Mouse (Mus musculus): ENCODE data around the gene Gmppa.

The Gmppa gene

GRCm38 (mm10) chr1:75455948-75456347 lies 20.2 kb downstream of the Gmppa start:
- no peak for DNase-seq (ENCODE audit: low spot score)

GRCm38 (mm10) chr1:75456746-75457564 lies 21.2 kb downstream of the Gmppa start:
- DNase-seq (ENCODE audit: low spot score): no peak

DNA sequence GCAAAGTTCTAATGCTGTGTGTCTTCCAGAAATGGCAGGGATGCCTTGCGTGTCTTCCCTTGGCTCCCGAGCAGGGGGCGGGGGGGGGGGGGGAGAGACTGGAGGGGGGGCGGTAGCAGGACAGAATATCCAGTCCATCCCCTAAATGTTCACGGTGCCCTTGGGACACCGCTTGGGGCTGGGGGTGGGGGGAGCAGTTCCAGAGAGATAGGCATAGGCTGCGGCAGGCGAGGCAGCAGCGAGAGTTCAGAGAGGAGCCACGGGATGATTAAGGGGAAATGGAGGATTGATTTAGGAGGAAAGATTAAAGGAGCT lies 21.9 kb downstream of the Gmppa start:
- DNase-seq (ENCODE audit: low spot score): no peak

- peak; percentile 65 for DNase-seq (ENCODE audit: low spot score)
Observed at GRCm38 (mm10) chr1:75458025-75458788, 22.5 kb downstream of the Gmppa start.

GRCm38 (mm10) chr1:75458789-75459684 lies 23.3 kb downstream of the Gmppa start:
- DNase-seq (ENCODE audit: low spot score): no peak

- DNase-seq (ENCODE audit: low spot score): no peak
Observed at GRCm38 (mm10) chr1:75460297-75460696, 24.6 kb downstream of the Gmppa start.

DNA sequence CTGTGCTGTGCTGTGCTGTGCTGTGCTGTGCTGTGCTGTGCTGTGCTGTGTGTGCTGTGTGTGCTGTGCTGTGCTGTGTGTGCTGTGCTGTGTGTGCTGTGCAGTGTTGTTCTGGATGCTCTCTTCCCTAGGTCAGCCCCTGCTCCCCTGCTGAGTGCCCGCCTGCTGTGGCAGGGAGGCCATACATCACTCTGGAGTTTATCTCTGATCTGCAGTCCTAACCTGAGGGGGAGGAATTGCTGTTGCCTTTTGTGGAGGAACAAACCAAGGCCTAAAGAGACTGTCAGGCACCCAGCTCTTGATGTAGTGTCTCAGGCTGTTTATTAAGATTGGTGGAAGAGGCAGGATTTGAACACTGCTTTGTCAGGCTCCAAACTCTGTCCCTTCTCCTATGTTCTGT lies 26.9 kb downstream of the Gmppa start:
- no peak for DNase-seq (ENCODE audit: low spot score)

- no peak for DNase-seq (ENCODE audit: low spot score)
Observed at GRCm38 (mm10) chr1:75463652-75464204, 28.0 kb downstream of the Gmppa start.

DNA sequence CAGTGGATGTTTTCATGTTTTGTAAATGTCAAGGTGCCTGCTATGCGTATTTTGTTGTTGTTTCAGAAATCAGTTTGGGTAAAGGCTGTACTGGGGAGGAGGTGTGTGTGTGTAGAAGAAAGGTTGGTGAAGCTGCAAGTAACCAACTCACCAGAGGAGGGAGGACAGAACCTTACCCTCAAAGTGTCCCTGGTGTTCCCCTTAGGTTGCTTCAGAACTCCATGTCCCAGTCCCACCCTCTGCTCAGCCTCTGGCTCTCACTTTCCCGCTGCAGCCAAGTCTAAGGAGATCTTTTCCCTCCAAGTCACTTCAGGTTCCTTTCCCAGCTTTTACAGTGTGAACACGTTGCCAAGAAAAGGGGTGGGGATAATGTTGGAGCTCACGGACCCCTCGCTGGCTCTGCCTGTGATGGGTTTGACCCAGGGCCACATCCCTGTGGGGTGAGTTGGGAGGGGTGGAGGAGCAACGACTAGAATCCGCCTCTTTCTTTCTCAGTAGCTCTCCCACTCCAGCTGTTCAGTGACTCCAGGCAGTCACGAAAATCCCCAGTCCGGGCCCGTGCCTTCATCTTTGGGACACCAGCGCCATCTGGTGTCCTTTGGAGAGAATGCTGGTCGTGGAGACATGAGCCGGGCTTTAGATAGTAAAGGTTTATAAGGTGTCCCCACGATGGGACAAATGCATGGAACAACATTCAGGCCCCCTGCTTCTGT lies 31.6 kb downstream of the Gmppa start:
- peak; percentile 81 for DNase-seq (ENCODE audit: low spot score)

GRCm38 (mm10) chr1:75469287-75469825 lies 33.6 kb downstream of the Gmppa start:
- DNase-seq (ENCODE audit: low spot score): peak; percentile 63

GRCm38 (mm10) chr1:75476441-75476840 lies 40.7 kb downstream of the Gmppa start:
- DNase-seq (ENCODE audit: low spot score): no peak

DNA sequence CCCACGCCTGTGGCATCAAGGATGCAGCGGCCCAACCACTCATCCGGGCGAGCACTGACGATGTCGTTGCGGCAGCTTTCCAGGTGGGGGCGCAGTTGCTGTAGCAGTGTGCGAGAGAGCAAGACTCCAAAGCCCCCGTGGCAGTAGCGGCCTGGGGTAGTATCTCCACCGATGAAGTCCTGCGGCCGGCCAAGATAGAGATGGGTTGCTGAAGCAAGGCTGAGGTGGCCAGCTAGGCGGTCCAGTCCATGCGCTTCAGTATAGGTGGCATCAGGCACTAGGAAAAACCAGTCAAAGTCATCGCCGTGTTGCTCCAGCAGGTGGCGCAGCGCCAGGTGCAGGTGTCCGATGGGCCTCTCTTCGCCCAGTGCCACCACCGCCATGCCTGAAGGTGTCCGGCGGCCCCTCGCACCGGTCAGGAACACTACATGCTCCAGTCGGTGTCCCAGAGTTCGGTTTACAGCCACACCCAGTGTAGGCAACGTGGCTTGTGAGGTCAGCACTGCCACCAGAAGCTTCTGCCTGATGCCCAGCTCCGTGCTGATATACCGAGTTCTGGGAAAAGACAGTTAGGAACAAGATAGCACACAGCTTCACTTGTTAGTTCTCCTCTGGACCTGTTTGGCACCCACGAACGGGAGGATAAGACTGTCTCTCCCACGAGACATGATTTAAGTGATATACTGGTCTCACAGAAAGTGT lies 41.7 kb downstream of the Gmppa start:
- peak; percentile 85 for DNase-seq (ENCODE audit: low spot score)

GRCm38 (mm10) chr1:75477966-75478290 lies 42.2 kb downstream of the Gmppa start:
- DNase-seq (ENCODE audit: low spot score): no peak

- DNase-seq (ENCODE audit: low spot score): no peak
Observed at GRCm38 (mm10) chr1:75478497-75478896, 42.8 kb downstream of the Gmppa start.

DNA sequence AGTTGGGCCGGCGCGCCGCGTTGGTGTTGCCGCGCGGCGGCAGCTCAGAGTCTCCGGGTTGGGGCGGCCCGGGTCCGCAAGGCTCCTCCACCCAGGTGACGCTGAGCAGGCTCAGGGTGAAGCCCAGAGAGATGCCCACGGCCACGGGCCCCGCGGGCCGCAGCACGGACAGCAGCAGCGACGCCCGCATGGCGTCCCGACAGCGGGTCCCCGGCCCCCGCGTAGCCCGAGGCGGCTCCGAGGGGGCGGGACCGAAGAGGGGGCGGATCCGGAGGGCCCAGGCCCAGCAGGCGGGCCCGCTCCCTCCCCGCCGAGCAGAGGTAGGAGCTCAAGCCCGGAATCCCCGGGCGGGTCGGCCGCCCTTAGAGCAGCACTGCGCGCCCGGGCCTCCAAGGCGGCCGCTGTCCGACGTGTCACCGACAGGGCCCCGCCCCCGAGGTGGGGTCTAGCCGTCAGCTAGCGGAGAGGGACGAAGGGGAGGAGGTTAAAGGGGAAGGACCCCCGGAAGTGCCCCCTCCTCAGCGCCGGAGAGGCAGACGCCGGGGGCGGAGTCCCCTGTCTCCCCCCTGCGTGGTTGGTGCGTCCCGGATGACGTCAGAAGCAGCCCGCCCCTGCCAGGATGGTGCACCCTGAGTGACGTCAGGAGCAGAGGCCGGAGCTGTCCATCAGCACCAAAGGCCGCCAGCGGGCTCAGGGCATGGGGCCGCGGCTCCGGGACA lies 43.3 kb downstream of the Gmppa start, which contains the start of the genes Chpf and Tmem198:
Gene Chpf (minus strand): TSS at position 392 of the 719 bp plus-strand sequence.
Gene Tmem198 (plus strand): TSS at position 617 of the 719 bp plus-strand sequence.
- DNase-seq (ENCODE audit: low spot score): peak; percentile 98

DNA sequence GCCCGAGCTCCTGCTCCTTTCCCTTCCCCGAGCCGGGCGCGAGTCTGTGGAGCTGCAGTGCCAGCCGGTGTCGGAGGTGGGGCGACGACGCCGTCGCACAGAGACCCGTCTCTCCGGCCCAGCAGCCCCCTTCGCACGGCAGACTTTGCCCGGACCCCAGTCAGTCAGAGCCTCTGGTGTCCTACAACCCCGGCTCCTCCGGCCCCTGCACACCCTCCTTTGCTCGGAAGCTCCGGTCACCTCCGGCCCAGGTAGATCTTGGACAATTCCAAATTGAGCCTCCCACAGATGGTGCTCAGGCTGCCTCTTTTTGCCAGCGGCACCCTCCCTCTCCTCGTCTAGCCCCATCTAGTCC lies 43.9 kb downstream of the Gmppa start:
- no peak for DNase-seq (ENCODE audit: low spot score)

DNA sequence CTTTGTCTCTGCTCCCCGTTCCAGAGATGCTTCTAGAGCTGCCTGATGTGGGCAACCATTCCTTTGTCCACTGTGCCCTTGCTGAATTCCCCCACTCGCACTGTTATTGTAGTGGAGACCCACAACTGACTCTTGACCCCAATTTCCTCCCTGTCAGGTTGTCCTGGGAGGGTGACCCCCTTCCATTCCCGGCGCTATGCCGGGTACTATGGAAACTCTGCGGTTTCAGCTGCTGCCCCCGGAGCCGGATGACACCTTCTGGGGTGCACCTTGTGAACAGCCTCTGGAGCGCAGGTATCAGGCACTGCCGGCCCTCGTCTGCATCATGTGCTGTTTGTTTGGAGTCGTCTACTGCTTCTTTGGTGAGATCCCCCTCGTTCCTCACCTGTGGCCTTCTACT lies 44.3 kb downstream of the Gmppa start:
- no peak for DNase-seq (ENCODE audit: low spot score)

DNA sequence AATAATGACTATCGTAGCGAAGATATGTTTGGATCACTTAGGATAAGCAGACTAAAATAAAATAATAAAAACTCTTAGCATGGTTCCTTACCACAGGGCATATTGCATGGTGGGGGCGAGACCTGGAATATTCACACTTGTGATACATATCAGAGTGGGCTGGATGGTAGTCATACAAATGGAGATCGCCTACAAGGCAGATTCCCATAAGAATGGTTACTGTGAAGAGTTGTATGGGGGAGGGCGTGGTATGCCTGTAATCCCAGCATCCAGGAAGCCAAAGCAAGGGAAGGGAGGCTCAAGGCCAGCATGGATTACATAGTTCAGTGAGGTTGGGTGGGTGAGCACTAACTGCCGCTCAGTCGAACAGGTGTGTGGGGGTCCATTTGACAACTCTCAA lies 45.0 kb downstream of the Gmppa start:
- no peak for DNase-seq (ENCODE audit: low spot score)

- no peak for DNase-seq (ENCODE audit: low spot score)
Observed at GRCm38 (mm10) chr1:75486561-75486960, 50.8 kb downstream of the Gmppa start.

DNA sequence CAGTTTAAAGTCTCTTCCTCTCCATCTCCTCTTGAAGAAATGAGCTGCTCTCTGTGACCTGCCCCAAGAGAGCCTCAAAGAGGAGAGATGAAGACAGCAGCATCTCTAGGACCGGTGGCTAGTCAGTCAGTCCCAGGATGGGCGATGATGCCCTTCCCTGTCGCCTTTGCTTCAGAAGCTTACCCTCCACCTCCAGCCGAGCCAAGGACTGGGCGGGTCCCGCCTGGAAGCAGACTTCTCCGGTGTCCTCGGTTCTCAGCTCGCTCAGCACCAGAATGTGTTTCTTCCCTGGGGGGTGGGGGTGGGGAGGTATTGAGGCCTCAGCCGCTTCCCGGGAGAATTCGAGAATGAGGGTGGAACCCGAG lies 51.3 kb downstream of the Gmppa start:
- DNase-seq (ENCODE audit: low spot score): no peak
